Mouse (Mus musculus): ENCODE measurements around the gene Cep72.

DNA sequence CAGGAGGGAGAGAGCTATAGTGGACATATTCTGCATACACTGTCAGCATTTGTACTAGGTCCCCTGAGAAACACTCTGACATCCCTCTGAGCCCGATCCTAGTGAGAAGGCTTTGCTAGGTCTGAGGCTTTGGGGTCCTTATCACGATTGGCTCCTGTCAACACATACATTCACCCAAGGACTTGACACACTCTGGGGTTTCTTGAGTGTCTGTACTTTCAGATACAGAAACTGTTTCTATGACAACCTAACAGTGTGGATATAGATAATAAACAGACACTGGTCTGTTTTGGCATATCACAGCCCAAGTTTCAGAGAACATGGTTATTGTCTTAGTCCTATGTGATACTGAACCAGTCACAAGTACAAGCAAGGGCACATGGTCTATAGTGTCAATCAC, 71.3 kb downstream of the Cep72 start:
- TF ChIP-seq CTCF (conservative IDR thresholded peaks at IDR 0.05; ENCODE audit: low read length) = no peak
- no peak for TF ChIP-seq POU5F1 (IDR thresholded peaks at IDR 0.05; ENCODE audit: borderline replicate concordance, low read length)

All from E14TG2a.4 (cell line).